Mouse (Mus musculus) MEL (cell line): ENCODE results near the gene Fam19a2. TPM values are rescaled to one million over a fixed set of nuclear protein-coding genes. Genes with fewer than 3 reads are reported as not detected.

Experiments used
- DNase-seq: peaks from one replicate; pipeline ENCODE4 v3.0.0; 2011; ENCODE audit warnings: low read depth, low spot score
- H3K27ac ChIP-seq: 2 replicates; pipeline ENCODE4 v1.5.1; 2012; ENCODE audit warnings: low read depth, mild to moderate bottlenecking, control low read depth, low read length, moderate library complexity; ENCODE audit not compliant: control insufficient read depth
- H3K27me3 ChIP-seq, 2 experiments: fragments of 150-350 bp in 1 of 2; sonication (generic) in 1 of 2; 2 replicates each; pipeline ENCODE4 v1.6.1; 2012; ENCODE audit warnings: low read length in 2 of 2, mild to moderate bottlenecking in 2 of 2, improper control_type of control experiment in 1 of 2, moderate library complexity in 1 of 2; ENCODE audit not compliant: insufficient read depth in 2 of 2, control insufficient read depth in 1 of 2
- H3K36me3 ChIP-seq, 2 experiments: 2 replicates each; pipeline ENCODE4 v1.6.1; 2012 to 2014; ENCODE audit warnings: low read length in 2 of 2, improper control_type of control experiment in 1 of 2, inconsistent platforms in 1 of 2, mild to moderate bottlenecking in 1 of 2; ENCODE audit not compliant: insufficient read depth in 2 of 2, control insufficient read depth in 1 of 2
- H3K4me1 ChIP-seq, 2 experiments: fragments of 150-350 bp in 1 of 2; sonication (generic) in 1 of 2; 2 replicates each; pipeline ENCODE4 v1.6.1; 2012; ENCODE audit warnings: low read length in 2 of 2, improper control_type of control experiment in 1 of 2, mild to moderate bottlenecking in 1 of 2; ENCODE audit not compliant: insufficient read depth in 2 of 2, control insufficient read depth in 1 of 2
- H3K4me3 ChIP-seq, 2 experiments: fragments of 150-350 bp in 1 of 2; sonication (generic) in 1 of 2; 2 replicates each; pipeline ENCODE4 v1.5.1; 2012; ENCODE audit warnings: low read depth in 2 of 2, low read length in 2 of 2, mild to moderate bottlenecking in 2 of 2, moderate library complexity in 2 of 2, control low read depth in 1 of 2, improper control_type of control experiment in 1 of 2; ENCODE audit not compliant: control insufficient read depth in 1 of 2, insufficient read depth in 1 of 2
- H3K79me2 ChIP-seq: 2 replicates; pipeline ENCODE4 v1.6.1; 2012; ENCODE audit warnings: mild to moderate bottlenecking, low read length, moderate library complexity; ENCODE audit not compliant: control insufficient read depth, poor library complexity, insufficient read depth
- H3K9ac ChIP-seq: 2 replicates; pipeline ENCODE4 v1.6.1; 2012; ENCODE audit warnings: low read depth, mild to moderate bottlenecking, control low read depth, low read length, moderate library complexity; ENCODE audit not compliant: control insufficient read depth, poor library complexity, severe bottlenecking
- H3K9me3 ChIP-seq: fragments of 150-350 bp; sonication (generic); replicated peaks from 2 replicates; pipeline ENCODE4 v1.6.1; 2012; ENCODE audit warnings: mild to moderate bottlenecking, low read length, improper control_type of control experiment, moderate library complexity; ENCODE audit not compliant: insufficient read depth
- BHLHE40 ChIP-seq: IDR thresholded peaks from 2 replicates; pipeline ENCODE4 v1.6.1; 2012; ENCODE audit warnings: low read depth, mild to moderate bottlenecking, inconsistent platforms, low read length, improper control_type of control experiment, borderline replicate concordance
- CHD2 ChIP-seq: IDR thresholded peaks from 2 replicates; pipeline ENCODE4 v1.6.1; 2011; ENCODE audit warnings: low read length, improper control_type of control experiment
- CTCF ChIP-seq, 3 experiments: IDR thresholded peaks in 2 of 3; conservative IDR thresholded peaks in 1 of 3; 2 replicates each; pipeline ENCODE4 v1.5.1; 2011 to 2012; ENCODE audit warnings: low read length in 3 of 3, low read depth in 2 of 3, mild to moderate bottlenecking in 2 of 3, improper control_type of control experiment in 1 of 3, inconsistent platforms in 1 of 3, mixed read lengths in 1 of 3, moderate library complexity in 1 of 3; ENCODE audit not compliant: control insufficient read depth in 1 of 3, insufficient read depth in 1 of 3, poor library complexity in 1 of 3, severe bottlenecking in 1 of 3
- GABPA ChIP-seq: IDR thresholded peaks from 2 replicates; pipeline ENCODE4 v1.6.1; 2012; ENCODE audit warnings: low read depth, mild to moderate bottlenecking, inconsistent platforms, low read length, improper control_type of control experiment, moderate library complexity
- HCFC1 ChIP-seq: IDR thresholded peaks from 2 replicates; pipeline ENCODE4 v1.6.1; 2012; ENCODE audit warnings: low read depth, mild to moderate bottlenecking, inconsistent platforms, low read length, improper control_type of control experiment, moderate library complexity
- KAT2A ChIP-seq: conservative IDR thresholded peaks from 2 replicates; pipeline ENCODE4 v1.6.1; 2012; ENCODE audit warnings: low read depth, low read length, improper control_type of control experiment, inconsistent platforms
- MAX ChIP-seq: IDR thresholded peaks from 2 replicates; pipeline ENCODE4 v1.6.1; 2011; ENCODE audit warnings: low read length, improper control_type of control experiment
- MAZ ChIP-seq: IDR thresholded peaks from 2 replicates; pipeline ENCODE4 v1.6.1; 2012; ENCODE audit warnings: low read depth, mild to moderate bottlenecking, inconsistent platforms, low read length, improper control_type of control experiment
- MEF2A ChIP-seq: IDR thresholded peaks from 2 replicates; pipeline ENCODE4 v1.6.1; 2014; ENCODE audit warnings: low read depth, mild to moderate bottlenecking, inconsistent platforms, low read length, improper control_type of control experiment; ENCODE audit not compliant: poor library complexity, insufficient replicate concordance, severe bottlenecking; ENCODE audit errors: extremely low read depth
- MXI1 ChIP-seq: IDR thresholded peaks from 2 replicates; pipeline ENCODE4 v1.6.1; 2011; ENCODE audit warnings: mild to moderate bottlenecking, low read depth, low read length, improper control_type of control experiment
- MYC ChIP-seq: IDR thresholded peaks from 2 replicates; pipeline ENCODE4 v1.6.1; 2011; ENCODE audit warnings: low read depth, mild to moderate bottlenecking, low read length, improper control_type of control experiment, moderate library complexity
- NRF1 ChIP-seq: IDR thresholded peaks from 2 replicates; pipeline ENCODE4 v1.6.1; 2014; ENCODE audit warnings: low read depth, mild to moderate bottlenecking, inconsistent platforms, low read length, improper control_type of control experiment, moderate library complexity; ENCODE audit not compliant: poor library complexity, insufficient read depth, severe bottlenecking
- POLR2A ChIP-seq, 2 experiments: IDR thresholded peaks; 2 replicates each; pipeline ENCODE4 v1.6.1; 2011 to 2012; ENCODE audit warnings: low read length in 2 of 2, mild to moderate bottlenecking in 2 of 2, control low read depth in 1 of 2, improper control_type of control experiment in 1 of 2, low read depth in 1 of 2, moderate library complexity in 1 of 2; ENCODE audit not compliant: control insufficient read depth in 1 of 2, insufficient read depth in 1 of 2, poor library complexity in 1 of 2
- SIN3A ChIP-seq: IDR thresholded peaks from 2 replicates; pipeline ENCODE4 v1.6.1; 2012; ENCODE audit warnings: low read length, improper control_type of control experiment, inconsistent platforms
- SMC3 ChIP-seq: IDR thresholded peaks from 2 replicates; pipeline ENCODE4 v1.6.1; 2011; ENCODE audit warnings: low read depth, low read length, improper control_type of control experiment
- TBP ChIP-seq: IDR thresholded peaks from 2 replicates; pipeline ENCODE4 v1.8.0; 2011; ENCODE audit warnings: low read depth, low read length, improper control_type of control experiment
- USF1 ChIP-seq: IDR thresholded peaks from 2 replicates; pipeline ENCODE4 v1.6.1; 2014; ENCODE audit warnings: low read depth, mild to moderate bottlenecking, inconsistent platforms, low read length, improper control_type of control experiment, moderate library complexity
- USF2 ChIP-seq, 2 experiments: IDR thresholded peaks; 2 replicates each; pipeline ENCODE4 v1.6.1; 2011 to 2012; ENCODE audit warnings: improper control_type of control experiment in 2 of 2, low read length in 2 of 2, borderline replicate concordance in 1 of 2, inconsistent platforms in 1 of 2, low read depth in 1 of 2, mild to moderate bottlenecking in 1 of 2; ENCODE audit not compliant: insufficient read depth in 1 of 2
- ZC3H11A ChIP-seq: IDR thresholded peaks from 2 replicates; pipeline ENCODE4 v1.6.1; 2012; ENCODE audit warnings: low read depth, mild to moderate bottlenecking, inconsistent platforms, low read length, improper control_type of control experiment
- ZKSCAN1 ChIP-seq: IDR thresholded peaks from 2 replicates; pipeline ENCODE4 v1.6.1; 2012; ENCODE audit warnings: low read depth, mild to moderate bottlenecking, inconsistent platforms, low read length, improper control_type of control experiment, moderate library complexity
- ZMIZ1 ChIP-seq: IDR thresholded peaks from 2 replicates; pipeline ENCODE4 v1.6.1; 2012; ENCODE audit warnings: low read depth, mild to moderate bottlenecking, inconsistent platforms, low read length, improper control_type of control experiment, moderate library complexity
- polyA plus RNA-seq, 2 experiments: library from polyadenylated mRNA; stranded (reverse) in 1 of 2; unstranded in 1 of 2; fragments of >175 nt in 1 of 2; fragments of >200 nt in 1 of 2; gene quantifications; 2 replicates each; pipeline versions ENCODE4 v1.2.1 to v1.2.4; 2012; ENCODE audit warnings: low replicate concordance in 2 of 2, low read depth in 1 of 2; ENCODE audit not compliant: insufficient read length in 2 of 2, insufficient read depth in 1 of 2, missing spikeins in 1 of 2
- total RNA-seq: library from RNA; depleted of rRNA; stranded (reverse); fragments of 300-350 nt; gene quantifications from 2 replicates; pipeline ENCODE4 v1.2.3, GENCODE M21; 2012

Gene Fam19a2
- total and polyA plus RNA-seq, 3 experiments = not detected

GRCm38 (mm10) chr10:123385641-123386040 lies 121.8 kb downstream of the Fam19a2 start:
- Histone ChIP-seq H3K9me3 (no peaks in the 10 kb centered on the region), H3K27me3 (no peaks in the 10 kb centered on the region), H3K79me2 (no peaks in the 10 kb centered on the region), H3K4me3 (no peak overlapping the region), H3K4me1 (no peaks in the 10 kb centered on the region)
- no peak for DNase-seq
- no peak for TF ChIP-seq POLR2A (IDR thresholded peaks at IDR 0.05; ENCODE audit: control insufficient read depth in 1 of 2, insufficient read depth in 1 of 2, low read depth in 1 of 2, low read length in 2 of 2, poor library complexity in 1 of 2)
- TF ChIP-seq KAT2A = no peak
- no peak for TF ChIP-seq CTCF (IDR thresholded peaks at IDR 0.05 in 2 of 3, conservative IDR thresholded peaks at IDR 0.05 in 1 of 3; ENCODE audit: control insufficient read depth in 1 of 3, insufficient read depth in 1 of 3, low read depth in 2 of 3, low read length in 3 of 3, poor library complexity in 1 of 3, severe bottlenecking in 1 of 3)
- TF ChIP-seq USF1 = no peak
- TF ChIP-seq CHD2 = no peak
- TF ChIP-seq ZKSCAN1 = no peak
- TF ChIP-seq ZC3H11A = no peak
- TF ChIP-seq SMC3 = no peak
- no peak for TF ChIP-seq SIN3A
- TF ChIP-seq, all 39 proteins: peak for 0
- no peaks in the 10 kb centered on the region for H3K36me3 ChIP-seq
- no peak overlapping the region for H3K27ac ChIP-seq
- no peak overlapping the region for H3K9ac ChIP-seq

DNA sequence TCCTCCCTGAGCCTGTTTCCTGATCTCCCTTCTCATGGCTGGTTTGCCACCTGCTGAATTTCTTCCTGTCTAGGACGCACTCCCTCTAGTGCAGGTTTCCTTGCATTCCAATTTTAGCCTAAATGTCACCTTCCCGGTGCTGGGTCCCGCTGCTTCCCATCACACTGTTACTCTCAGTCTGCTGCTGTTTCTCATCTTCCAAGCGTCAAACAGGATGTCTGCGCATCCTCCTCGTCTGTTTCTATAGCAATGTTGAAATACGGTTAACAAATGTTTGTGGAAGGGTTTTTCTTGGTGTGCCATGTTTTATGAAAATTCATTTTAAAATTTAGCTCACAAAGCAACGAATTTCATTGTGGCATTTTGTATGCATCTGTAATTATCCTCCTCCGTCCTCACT lies 131.6 kb downstream of the Fam19a2 start:
- H3K36me3 ChIP-seq = no peaks in the 10 kb centered on the region
- TF ChIP-seq MXI1 (no peak), BHLHE40 (no peak), MYC (no peak), ZC3H11A (no peak), SMC3 (no peak), CTCF (IDR thresholded peaks at IDR 0.05 in 2 of 3, conservative IDR thresholded peaks at IDR 0.05 in 1 of 3; ENCODE audit: control insufficient read depth in 1 of 3, insufficient read depth in 1 of 3, low read depth in 2 of 3, low read length in 3 of 3, poor library complexity in 1 of 3, severe bottlenecking in 1 of 3) (no peak), TBP (no peak), GABPA (no peak), MAX (no peak), MEF2A (no peak), USF2 (IDR thresholded peaks at IDR 0.05; ENCODE audit: borderline replicate concordance in 1 of 2, insufficient read depth in 1 of 2, low read depth in 1 of 2, low read length in 2 of 2) (no peak), ZMIZ1 (no peak), HCFC1 (no peak), NRF1 (no peak), MAZ (no peak)
- no peaks in the 10 kb centered on the region for H3K9me3 ChIP-seq

More for the DNA sequence above, 131.6 kb downstream of the Fam19a2 start:
- Histone ChIP-seq H3K9ac (no peak overlapping the region), H3K79me2 (no peaks in the 10 kb centered on the region), H3K4me1 (no peaks in the 10 kb centered on the region), H3K4me3 (no peak overlapping the region), H3K27me3 (no peaks in the 10 kb centered on the region), H3K27ac (no peak overlapping the region)
- no peak for DNase-seq
